Mouse (Mus musculus): ENCODE results near the gene Rd3.

DNA sequence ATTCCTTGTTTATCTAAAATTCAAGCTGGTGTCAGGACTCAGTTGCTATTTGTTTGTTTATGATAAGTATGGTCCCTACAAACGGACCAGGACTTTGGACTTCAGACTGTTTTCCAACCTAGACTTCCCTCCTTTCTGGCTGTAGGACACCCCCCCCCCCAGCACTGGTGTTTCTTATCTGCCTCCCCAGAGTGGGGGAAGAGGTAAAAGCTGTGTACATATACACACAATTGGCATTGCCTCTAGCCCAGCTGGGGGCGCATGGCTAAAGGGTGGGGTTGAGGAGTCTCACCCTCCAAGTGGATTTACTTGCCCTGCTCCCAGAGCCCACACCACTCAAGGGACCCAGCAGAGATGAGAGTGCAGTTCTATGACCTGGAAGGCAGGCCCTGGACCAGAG, 30.3 kb upstream of the Rd3 start:
- TF ChIP-seq ELF1 (IDR thresholded peaks at IDR 0.05; ENCODE audit: low read depth, low read length) = no peak
- no peak for TF ChIP-seq NELFE (IDR thresholded peaks at IDR 0.05; ENCODE audit: low read depth, low read length)
- no peak for TF ChIP-seq CTCF (conservative IDR thresholded peaks at IDR 0.05 in 1 of 2, IDR thresholded peaks at IDR 0.05 in 1 of 2; ENCODE audit: low read depth in 2 of 2, low read length in 2 of 2)
- TF ChIP-seq ZC3H11A (IDR thresholded peaks at IDR 0.05; ENCODE audit: low read depth, low read length) = no peak
- no peak for TF ChIP-seq EP300 (IDR thresholded peaks at IDR 0.05; ENCODE audit: low read length)
- TF ChIP-seq E2F4 (IDR thresholded peaks at IDR 0.05; ENCODE audit: insufficient replicate concordance, low read depth, low read length) = no peak
- TF ChIP-seq POLR2A (IDR thresholded peaks at IDR 0.05; ENCODE audit: low read depth, low read length) = no peak
- no peak for TF ChIP-seq SMC3 (IDR thresholded peaks at IDR 0.05; ENCODE audit: low read depth, low read length)
- TF ChIP-seq POLR2AphosphoS2 (IDR thresholded peaks at IDR 0.05; ENCODE audit: low read depth, low read length) = no peak
- no peak for TF ChIP-seq USF1 (IDR thresholded peaks at IDR 0.05; ENCODE audit: low read depth, low read length)
- TF ChIP-seq USF2 (conservative IDR thresholded peaks at IDR 0.05; ENCODE audit: low read depth, low read length) = no peak
- TF ChIP-seq TCF12 (IDR thresholded peaks at IDR 0.05; ENCODE audit: low read depth, low read length) = no peak

All from CH12.LX (cell line).